Mouse (Mus musculus) gastrocnemius, postnatal 4 days (tissue): ENCODE results near the gene Cul3. TPM values are rescaled to one million over a fixed set of nuclear protein-coding genes. Genes with fewer than 3 reads are reported as not detected.

Experiments
- total RNA-seq, 2 experiments: library from RNA; stranded (reverse); gene quantifications; 2 replicates each; pipeline ENCODE4 v1.2.3; 2021

The Cul3 gene
- total RNA-seq, 2 experiments from 2014 or later, result 119 to 137 TPM

Other genes starting within 250 kb of the Cul3 start
- 1 to 10 TPM; 2.6 to 2.7 TPM for gene Fam124b, start 122.0 kb downstream of the Cul3 start, total RNA-seq
- not detected for gene Gm45261, start 121.0 kb upstream of the Cul3 start, total RNA-seq